Mouse (Mus musculus) brown adipose tissue, adult 24 weeks (tissue): ENCODE measurements around the gene Camk2b. TPM values are rescaled to one million over a fixed set of nuclear protein-coding genes. Genes with fewer than 3 reads are reported as not detected.

Experiments
- H3K27ac ChIP-seq: fragments of 200-500 bp; replicated peaks from 2 replicates; pipeline ENCODE4 v1.5.1; 2012; ENCODE audit warnings: low read depth, mild to moderate bottlenecking, low read length
- H3K4me1 ChIP-seq: fragments of 200-500 bp; 2 replicates; pipeline ENCODE4 v1.6.1; 2012; ENCODE audit warnings: low read length, mixed read lengths; ENCODE audit not compliant: control insufficient read depth, insufficient read depth, insufficient read length
- H3K4me3 ChIP-seq: fragments of 200-500 bp; 2 replicates; pipeline ENCODE4 v1.5.1; 2012; ENCODE audit warnings: low read depth, mild to moderate bottlenecking, low read length, moderate library complexity; ENCODE audit not compliant: insufficient read depth
- polyA plus RNA-seq: library from polyadenylated mRNA; stranded (reverse); fragments of >200 nt; gene quantifications from 2 replicates; pipeline ENCODE4 v1.2.4, GENCODE M21; 2012; ENCODE audit not compliant: missing spikeins, insufficient read depth, insufficient read length

Gene Camk2b
- polyA plus RNA-seq, 1 experiment: 18.6 TPM

DNA sequence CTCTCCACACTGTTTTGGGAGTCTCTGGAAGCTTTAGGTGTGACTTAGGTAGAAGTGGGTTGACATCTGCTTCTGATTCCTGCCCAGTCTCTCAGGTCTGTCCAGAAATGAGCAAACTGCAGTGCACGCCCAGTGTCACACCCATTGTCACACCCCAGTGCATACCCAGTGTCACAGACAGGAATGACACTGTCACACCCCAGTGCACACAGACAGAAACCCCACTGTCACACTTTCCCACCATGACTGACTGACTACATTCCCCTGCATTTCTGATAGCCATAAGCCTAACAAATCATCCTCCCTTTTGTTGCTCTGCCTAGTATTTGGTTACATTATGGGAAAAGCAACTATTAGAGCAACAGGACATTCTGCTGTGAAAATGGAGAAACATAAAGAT is 135.6 kb downstream of the Camk2b start:
- H3K27ac ChIP-seq: no peak overlapping the region
- no peaks in the 10 kb centered on the region for H3K4me1 ChIP-seq
- no peak overlapping the region for H3K4me3 ChIP-seq

DNA sequence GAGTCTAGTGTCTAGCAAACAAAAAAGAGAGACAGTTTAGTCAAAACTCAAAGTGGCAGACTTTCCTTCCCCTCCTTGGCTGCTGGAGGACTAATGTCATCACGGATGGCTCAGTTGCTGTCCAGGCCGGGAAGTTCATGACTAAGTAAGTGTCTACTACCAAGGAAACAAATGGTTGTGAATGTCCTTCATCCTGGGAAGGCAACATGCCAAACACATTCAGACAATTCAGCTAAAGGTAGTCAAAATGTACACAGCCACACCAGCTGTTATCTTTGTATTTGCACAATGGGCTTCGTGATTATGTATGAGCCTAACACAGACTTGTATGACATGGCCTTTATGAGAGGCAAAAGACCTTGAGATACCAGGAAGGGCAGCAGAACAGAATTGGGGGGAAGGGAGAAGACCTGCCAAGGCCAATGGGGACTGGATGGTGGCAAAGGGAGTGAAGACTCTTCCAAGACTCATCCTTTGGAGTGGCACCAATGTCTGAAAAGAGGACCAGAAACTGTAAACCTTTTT is 139.4 kb downstream of the Camk2b start:
- Histone ChIP-seq H3K4me1 (no peaks in the 10 kb centered on the region), H3K4me3 (no peak overlapping the region), H3K27ac (no peak overlapping the region)

DNA sequence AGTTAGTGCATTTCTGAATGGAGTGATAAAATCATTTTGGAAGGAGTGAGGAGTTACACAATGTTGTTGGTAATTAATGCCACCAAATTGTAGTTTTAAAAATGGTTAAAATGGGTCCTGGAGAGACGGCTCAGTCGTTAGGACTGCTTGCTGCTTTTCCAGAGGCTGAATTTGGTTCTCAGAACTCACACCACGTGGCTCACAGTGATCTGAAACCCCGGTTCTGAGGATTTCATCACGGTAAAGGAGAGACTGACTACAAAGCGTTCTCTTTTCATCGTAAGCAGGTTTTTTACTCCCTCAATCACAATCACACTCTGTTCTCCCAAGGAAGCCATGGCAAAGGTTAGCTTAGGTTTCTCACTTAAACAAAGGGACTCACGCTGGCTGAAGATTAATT is 141.5 kb downstream of the Camk2b start:
- Histone ChIP-seq H3K4me3 (no peak overlapping the region), H3K27ac (no peak overlapping the region), H3K4me1 (no peaks in the 10 kb centered on the region)

DNA sequence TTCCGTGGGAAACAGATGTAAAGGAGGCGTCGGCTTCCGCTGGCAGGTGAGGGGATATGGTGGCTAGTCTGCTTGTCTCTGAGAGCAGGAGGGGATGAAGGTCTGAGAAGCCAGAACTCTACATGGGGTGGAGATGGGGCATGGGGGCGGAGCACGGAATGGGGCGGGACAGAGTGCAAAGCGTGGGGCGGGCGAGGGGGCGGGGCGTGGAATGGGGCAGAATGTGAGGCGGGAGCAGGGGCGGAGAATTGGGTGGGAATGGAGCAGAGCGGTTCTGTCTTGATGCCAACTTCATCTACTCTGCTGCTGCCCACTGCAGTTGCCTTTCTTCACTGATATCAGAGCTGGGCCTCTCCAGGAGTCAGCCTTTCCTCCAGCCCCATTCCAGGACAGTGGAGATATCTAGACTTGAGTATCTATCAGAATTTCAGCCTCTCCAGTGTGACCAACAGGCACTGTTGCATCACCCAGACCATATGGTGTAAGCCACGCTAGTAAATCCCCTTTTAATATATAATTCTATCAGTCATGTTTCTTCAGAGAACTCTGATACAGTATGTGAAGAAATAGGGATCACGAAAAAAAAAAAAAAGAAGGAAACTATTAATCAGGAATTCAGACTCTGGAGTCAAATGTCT is 145.7 kb downstream of the Camk2b start:
- Histone ChIP-seq H3K27ac (no peak overlapping the region), H3K4me1 (peaks cover 6% of the 10 kb centered on the region; the same call in 1 of the 2 replicates), H3K4me3 (no peak overlapping the region)

Other genes with a start within 250 kb of the Camk2b start
- gene Polm, start 228.3 kb downstream of the Camk2b start, polyA plus RNA-seq: 2.1 and 2.9 TPM in 2 replicates
- 9.8 and 10.7 TPM in 2 replicates for gene Aebp1, start 204.4 kb downstream of the Camk2b start, polyA plus RNA-seq
- gene Pold2, start 188.1 kb downstream of the Camk2b start, polyA plus RNA-seq: 33.6 and 43.7 TPM in 2 replicates
- gene Myl7, start 167.6 kb downstream of the Camk2b start, polyA plus RNA-seq: not detected in 2 replicates
- gene Gck, start 116.3 kb downstream of the Camk2b start, polyA plus RNA-seq: 1.5 TPM in 1 of 2 replicates, not detected in the other
- 42.9 TPM in 2 replicates for gene Ykt6, start 110.7 kb downstream of the Camk2b start, polyA plus RNA-seq
- not detected in 2 replicates for gene A730071L15Rik, start 133.7 kb upstream of the Camk2b start, polyA plus RNA-seq
- gene Nudcd3, start 134.1 kb upstream of the Camk2b start, polyA plus RNA-seq: 19.4 and 22.0 TPM in 2 replicates
- not detected in 2 replicates for gene Npc1l1, start 163.8 kb upstream of the Camk2b start, polyA plus RNA-seq
- 13.0 and 14.2 TPM in 2 replicates for gene Ddx56, start 201.4 kb upstream of the Camk2b start, polyA plus RNA-seq
- gene Tmed4, start 208.5 kb upstream of the Camk2b start, polyA plus RNA-seq: 47.2 and 47.6 TPM in 2 replicates
- gene Ogdh, start 225.3 kb upstream of the Camk2b start, polyA plus RNA-seq: 1,179 and 1,285 TPM in 2 replicates